Mouse (Mus musculus): ENCODE results near the gene Sfrp4. TPM values are rescaled to one million over a fixed set of nuclear protein-coding genes. Genes with fewer than 3 reads are reported as not detected.

The Sfrp4 gene
- polyA plus RNA-seq, 1 experiment = not detected

- Histone ChIP-seq H3K27ac (ENCODE audit: control insufficient read depth, insufficient read depth, low read depth, low read length) (no peak overlapping the region), H3K27me3 (ENCODE audit: control insufficient read depth, insufficient read depth, low read length) (no peaks in the 10 kb centered on the region), H3K36me3 (ENCODE audit: control insufficient read depth, insufficient read depth, low read length) (no peaks in the 10 kb centered on the region), H3K4me3 (ENCODE audit: control insufficient read depth, low read depth, low read length) (no peak overlapping the region), H3K4me1 (ENCODE audit: control insufficient read depth, insufficient read depth, low read length) (no peaks in the 10 kb centered on the region)
- TF ChIP-seq POLR2A (IDR thresholded peaks at IDR 0.05; ENCODE audit: control insufficient read depth, low read depth, low read length) = no peak
- TF ChIP-seq CTCF (IDR thresholded peaks at IDR 0.05; ENCODE audit: control insufficient read depth, insufficient read depth, insufficient replicate concordance, low read depth, low read length) = no peak
Measured at GRCm38 (mm10) chr13:19603719-19604118, 19.2 kb upstream of the Sfrp4 start.

DNA sequence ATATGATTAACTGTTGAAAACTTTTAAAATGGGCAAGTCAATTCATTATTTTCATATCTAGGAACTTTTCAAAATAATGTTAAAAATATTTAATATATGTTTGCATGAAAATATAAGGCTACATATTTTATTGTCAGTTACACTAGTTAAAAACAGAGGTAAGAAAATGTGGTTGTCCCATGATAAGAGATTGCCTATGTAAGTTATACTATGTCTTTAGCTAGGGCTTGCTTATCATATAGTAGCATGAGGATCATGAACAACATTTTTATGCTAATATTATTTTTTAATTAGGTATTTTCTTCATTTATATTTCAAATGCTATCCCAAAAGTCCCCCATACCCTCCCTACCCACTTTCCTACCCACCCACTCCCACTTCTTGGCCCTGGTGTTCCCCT, 18.0 kb upstream of the Sfrp4 start:
- no peak overlapping the region for H3K4me3 ChIP-seq (ENCODE audit: control insufficient read depth, low read depth, low read length)
- H3K4me1 ChIP-seq (ENCODE audit: control insufficient read depth, insufficient read depth, low read length) = no peaks in the 10 kb centered on the region
- H3K27me3 ChIP-seq (ENCODE audit: control insufficient read depth, insufficient read depth, low read length) = no peaks in the 10 kb centered on the region
- no peak overlapping the region for H3K27ac ChIP-seq (ENCODE audit: control insufficient read depth, insufficient read depth, low read depth, low read length)
- TF ChIP-seq POLR2A (IDR thresholded peaks at IDR 0.05; ENCODE audit: control insufficient read depth, low read depth, low read length) = no peak
- TF ChIP-seq CTCF (IDR thresholded peaks at IDR 0.05; ENCODE audit: control insufficient read depth, insufficient read depth, insufficient replicate concordance, low read depth, low read length) = no peak
- H3K36me3 ChIP-seq (ENCODE audit: control insufficient read depth, insufficient read depth, low read length) = no peaks in the 10 kb centered on the region

GRCm38 (mm10) chr13:19608120-19608519, 14.8 kb upstream of the Sfrp4 start:
- no peaks in the 10 kb centered on the region for H3K4me1 ChIP-seq (ENCODE audit: control insufficient read depth, insufficient read depth, low read length)
- H3K27me3 ChIP-seq (ENCODE audit: control insufficient read depth, insufficient read depth, low read length) = no peaks in the 10 kb centered on the region
- H3K36me3 ChIP-seq (ENCODE audit: control insufficient read depth, insufficient read depth, low read length) = no peaks in the 10 kb centered on the region
- TF ChIP-seq POLR2A (IDR thresholded peaks at IDR 0.05; ENCODE audit: control insufficient read depth, low read depth, low read length) (no peak), CTCF (IDR thresholded peaks at IDR 0.05; ENCODE audit: control insufficient read depth, insufficient read depth, insufficient replicate concordance, low read depth, low read length) (no peak)
- H3K4me3 ChIP-seq (ENCODE audit: control insufficient read depth, low read depth, low read length) = no peak overlapping the region
- H3K27ac ChIP-seq (ENCODE audit: control insufficient read depth, insufficient read depth, low read depth, low read length) = no peak overlapping the region

DNA sequence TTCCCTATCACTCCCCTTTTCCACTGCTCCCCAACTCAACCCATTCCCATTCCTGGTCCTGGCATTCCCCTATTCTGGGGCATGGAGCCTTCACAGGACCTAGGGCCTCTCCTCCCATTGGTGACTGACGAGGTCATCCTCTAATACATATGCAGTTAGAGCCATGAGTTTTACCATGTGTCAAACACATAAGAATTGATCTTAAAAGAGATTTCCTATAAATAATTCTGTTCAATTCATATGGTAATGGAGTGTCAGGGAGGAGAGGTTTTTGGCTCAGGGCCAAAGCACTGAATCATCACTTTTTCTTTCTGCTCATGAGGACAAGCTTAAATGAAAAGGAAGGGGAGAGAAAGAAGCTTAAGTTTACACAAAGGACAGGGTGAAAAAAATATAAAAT, 10.6 kb upstream of the Sfrp4 start:
- no peak for TF ChIP-seq POLR2A (IDR thresholded peaks at IDR 0.05; ENCODE audit: control insufficient read depth, low read depth, low read length)
- TF ChIP-seq CTCF (IDR thresholded peaks at IDR 0.05; ENCODE audit: control insufficient read depth, insufficient read depth, insufficient replicate concordance, low read depth, low read length) = no peak
- no peaks in the 10 kb centered on the region for H3K27me3 ChIP-seq (ENCODE audit: control insufficient read depth, insufficient read depth, low read length)
- H3K36me3 ChIP-seq (ENCODE audit: control insufficient read depth, insufficient read depth, low read length) = no peaks in the 10 kb centered on the region
- H3K4me3 ChIP-seq (ENCODE audit: control insufficient read depth, low read depth, low read length) = no peak overlapping the region
- no peaks in the 10 kb centered on the region for H3K4me1 ChIP-seq (ENCODE audit: control insufficient read depth, insufficient read depth, low read length)
- no peak overlapping the region for H3K27ac ChIP-seq (ENCODE audit: control insufficient read depth, insufficient read depth, low read depth, low read length)

DNA sequence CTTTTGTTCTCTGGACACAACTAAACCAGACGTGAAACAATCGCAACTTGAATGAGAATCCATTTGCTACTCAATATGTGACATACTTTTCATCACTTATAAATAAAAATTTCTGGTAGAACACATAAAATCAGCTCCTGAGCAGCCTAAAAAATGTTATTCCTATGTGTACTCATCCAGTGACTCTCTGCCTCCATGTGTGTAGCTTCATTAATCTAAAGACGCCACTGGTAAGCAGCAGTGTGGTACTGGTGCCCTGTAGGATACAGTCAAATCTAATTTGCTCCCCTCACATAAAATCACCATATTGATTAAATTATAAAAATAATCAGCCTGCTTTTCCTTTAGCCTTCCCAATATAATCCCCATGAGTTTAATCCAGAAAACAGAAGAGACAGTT, 9.9 kb upstream of the Sfrp4 start:
- no peaks in the 10 kb centered on the region for H3K36me3 ChIP-seq (ENCODE audit: control insufficient read depth, insufficient read depth, low read length)
- H3K4me1 ChIP-seq (ENCODE audit: control insufficient read depth, insufficient read depth, low read length) = no peaks in the 10 kb centered on the region
- no peaks in the 10 kb centered on the region for H3K27me3 ChIP-seq (ENCODE audit: control insufficient read depth, insufficient read depth, low read length)
- H3K27ac ChIP-seq (ENCODE audit: control insufficient read depth, insufficient read depth, low read depth, low read length) = no peak overlapping the region
- TF ChIP-seq POLR2A (IDR thresholded peaks at IDR 0.05; ENCODE audit: control insufficient read depth, low read depth, low read length) (no peak), CTCF (IDR thresholded peaks at IDR 0.05; ENCODE audit: control insufficient read depth, insufficient read depth, insufficient replicate concordance, low read depth, low read length) (no peak)
- no peak overlapping the region for H3K4me3 ChIP-seq (ENCODE audit: control insufficient read depth, low read depth, low read length)

DNA sequence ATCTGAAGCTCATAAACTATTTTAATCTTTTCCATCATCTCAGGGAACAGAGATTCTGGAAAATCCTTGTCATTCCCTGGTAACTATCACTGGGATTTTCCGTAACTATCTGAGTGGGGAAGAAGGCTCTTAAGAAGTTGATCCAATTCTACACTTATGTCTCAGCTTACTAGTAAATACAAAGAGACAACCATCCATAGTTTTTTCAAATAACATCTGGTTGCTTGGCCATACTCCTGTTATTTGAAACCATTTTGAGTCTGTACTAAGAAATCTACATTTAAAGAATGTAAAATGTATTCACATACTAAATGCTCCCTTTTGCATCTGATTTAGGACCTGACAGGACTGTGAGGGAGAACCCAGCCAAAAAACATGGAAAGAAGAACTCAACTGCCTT, 9.5 kb upstream of the Sfrp4 start:
- H3K4me1 ChIP-seq (ENCODE audit: control insufficient read depth, insufficient read depth, low read length) = no peaks in the 10 kb centered on the region
- no peak for TF ChIP-seq CTCF (IDR thresholded peaks at IDR 0.05; ENCODE audit: control insufficient read depth, insufficient read depth, insufficient replicate concordance, low read depth, low read length)
- TF ChIP-seq POLR2A (IDR thresholded peaks at IDR 0.05; ENCODE audit: control insufficient read depth, low read depth, low read length) = no peak
- no peaks in the 10 kb centered on the region for H3K36me3 ChIP-seq (ENCODE audit: control insufficient read depth, insufficient read depth, low read length)
- H3K4me3 ChIP-seq (ENCODE audit: control insufficient read depth, low read depth, low read length) = no peak overlapping the region
- no peaks in the 10 kb centered on the region for H3K27me3 ChIP-seq (ENCODE audit: control insufficient read depth, insufficient read depth, low read length)
- H3K27ac ChIP-seq (ENCODE audit: control insufficient read depth, insufficient read depth, low read depth, low read length) = no peak overlapping the region

GRCm38 (mm10) chr13:19614311-19614710, 8.6 kb upstream of the Sfrp4 start:
- Histone ChIP-seq H3K36me3 (ENCODE audit: control insufficient read depth, insufficient read depth, low read length) (no peaks in the 10 kb centered on the region), H3K4me1 (ENCODE audit: control insufficient read depth, insufficient read depth, low read length) (peaks cover 2% of the 10 kb centered on the region; the same call in 1 of the 2 replicates), H3K27ac (ENCODE audit: control insufficient read depth, insufficient read depth, low read depth, low read length) (no peak overlapping the region), H3K27me3 (ENCODE audit: control insufficient read depth, insufficient read depth, low read length) (no peaks in the 10 kb centered on the region), H3K4me3 (ENCODE audit: control insufficient read depth, low read depth, low read length) (no peak overlapping the region)
- no peak for TF ChIP-seq POLR2A (IDR thresholded peaks at IDR 0.05; ENCODE audit: control insufficient read depth, low read depth, low read length)
- no peak for TF ChIP-seq CTCF (IDR thresholded peaks at IDR 0.05; ENCODE audit: control insufficient read depth, insufficient read depth, insufficient replicate concordance, low read depth, low read length)

- Histone ChIP-seq H3K4me3 (ENCODE audit: control insufficient read depth, low read depth, low read length) (no peak overlapping the region), H3K36me3 (ENCODE audit: control insufficient read depth, insufficient read depth, low read length) (no peaks in the 10 kb centered on the region), H3K27ac (ENCODE audit: control insufficient read depth, insufficient read depth, low read depth, low read length) (no peak overlapping the region), H3K27me3 (ENCODE audit: control insufficient read depth, insufficient read depth, low read length) (no peaks in the 10 kb centered on the region), H3K4me1 (ENCODE audit: control insufficient read depth, insufficient read depth, low read length) (peaks cover 7% of the 10 kb centered on the region)
- no peak for TF ChIP-seq POLR2A (IDR thresholded peaks at IDR 0.05; ENCODE audit: control insufficient read depth, low read depth, low read length)
- TF ChIP-seq CTCF (IDR thresholded peaks at IDR 0.05; ENCODE audit: control insufficient read depth, insufficient read depth, insufficient replicate concordance, low read depth, low read length) = no peak
Measured at GRCm38 (mm10) chr13:19618081-19618480, 4.8 kb upstream of the Sfrp4 start.

Data from testis, adult 2 months (tissue).